9 mouse cellular contexts compared by ENCODE assay signal in genomic region chr12:110454223-110454622, GRCm38 (mm10). TPM values are rescaled to one million over a fixed set of nuclear protein-coding genes. Genes with fewer than 3 reads are reported as not detected.
DNase-seq lines count a peak whose midpoint lies in the region; ATAC-seq and TF ChIP-seq lines count a peak whose summit lies in the region.
"Had no signal": no experiment of that assay in that cellular context is flagged by ENCODE, and none has a peak within 500 bp of the region (broad histone marks: within the 10 kb centered on the region; RNA-seq: fewer than 3 reads in every experiment).

No protein-coding gene starts in this region.

- TF ChIP-seq CTCF in intestine, postnatal 0 days (IDR thresholded peaks at IDR 0.05; ENCODE audit: low read depth): peak; percentile 91
- TF ChIP-seq CTCF in thymus, adult 2 months (IDR thresholded peaks at IDR 0.05; ENCODE audit: borderline replicate concordance, control insufficient read depth, extremely low read depth, insufficient read depth, low read length, poor library complexity): peak; percentile 34; the same call in 1 of the 2 replicates

- no peaks in the 10 kb centered on the region for H3K9me3 ChIP-seq in intestine, postnatal 0 days (ENCODE audit: control insufficient read depth)
- H3K9me3 ChIP-seq in liver, embryonic 13.5 days (replicated peaks): no peaks in the 10 kb centered on the region

- peaks cover 17% of the 10 kb centered on the region; the same call in 1 of the 2 replicates for H3K36me3 ChIP-seq in intestine, postnatal 0 days (ENCODE audit: control insufficient read depth, insufficient read depth)
- H3K36me3 ChIP-seq in liver, embryonic 13.5 days: no peaks in the 10 kb centered on the region
- no peaks in the 10 kb centered on the region for H3K36me3 ChIP-seq in thymus, adult 2 months (ENCODE audit: control insufficient read depth, insufficient read depth, low read length)

- no peaks in the 10 kb centered on the region for H3K4me1 ChIP-seq in intestine, postnatal 0 days (replicated peaks; ENCODE audit: control insufficient read depth, insufficient read depth, low read length)
- H3K4me1 ChIP-seq in liver, embryonic 13.5 days (replicated peaks): peaks cover 14% of the 10 kb centered on the region
- H3K4me1 ChIP-seq in thymus, adult 2 months (replicated peaks; ENCODE audit: control insufficient read depth, insufficient read depth, low read length): peaks cover 14% of the 10 kb centered on the region

- WGBS in intestine, postnatal 0 days: 6% methylated on average over 5 of the region's 5 CpGs
- WGBS in liver, embryonic 13.5 days (ENCODE audit: insufficient replicate concordance): 4% methylated on average over 5 of the region's 5 CpGs
- WGBS in thymus, adult 2 months: 6% methylated on average over 5 of the region's 5 CpGs

- no peak overlapping the region for H3K4me3 ChIP-seq in intestine, postnatal 0 days (ENCODE audit: low read depth, low read length)
- no peak overlapping the region for H3K4me3 ChIP-seq in liver, embryonic 13.5 days (replicated peaks)
- H3K4me3 ChIP-seq in thymus, adult 2 months (ENCODE audit: control insufficient read depth, insufficient read depth, low read length): no peak overlapping the region
- H3K4me3 ChIP-seq: erythroblast, embryonic 14.5 days had no signal

- no peak overlapping the region for H3K27ac ChIP-seq in intestine, postnatal 0 days (ENCODE audit: low read depth, low read length)
- H3K27ac ChIP-seq in liver, embryonic 13.5 days: no peak overlapping the region
- H3K27ac ChIP-seq in thymus, adult 2 months (ENCODE audit: control insufficient read depth, insufficient read depth, low read length): no peak overlapping the region

- ATAC-seq in intestine, postnatal 0 days: peak; percentile 43; the same call in 1 of the 2 replicates
- ATAC-seq in liver, embryonic 13.5 days (ENCODE audit: low read depth): peak; percentile 82

- H3K27me3 ChIP-seq in intestine, postnatal 0 days (replicated peaks; ENCODE audit: control insufficient read depth, insufficient read depth, low read length): no peaks in the 10 kb centered on the region
- H3K27me3 ChIP-seq in liver, embryonic 13.5 days: no peaks in the 10 kb centered on the region
- no peaks in the 10 kb centered on the region for H3K27me3 ChIP-seq in thymus, adult 2 months (ENCODE audit: control insufficient read depth, insufficient read depth, low read length)

- TF ChIP-seq POLR2A in thymus, adult 2 months (IDR thresholded peaks at IDR 0.05; ENCODE audit: control insufficient read depth, extremely low read depth, insufficient read depth, low read length, poor library complexity): no peak

- DNase-seq in 3134 (ENCODE audit: extremely low read depth, insufficient read length, low spot score) (peak; percentile 26), MN1 (ENCODE audit: low spot score) (peak; percentile 72)
- DNase-seq in cerebellum, postnatal 10 days: peak; percentile 81 to 84
- DNase-seq in gastrocnemius, postnatal 10 days: peak; percentile 65
- peak; percentile 53 for DNase-seq in liver, embryonic 13.5 days
- peak; percentile 40 for DNase-seq in ovary, adult 18-20 months (ENCODE audit: low spot score)
- peak; percentile 86 for DNase-seq in thymus, adult 2 months

- H3K9ac ChIP-seq in intestine, postnatal 0 days (ENCODE audit: low read depth, low read length): no peak overlapping the region
- H3K9ac ChIP-seq in liver, embryonic 13.5 days: no peak overlapping the region

- no peak overlapping the region for H3K4me2 ChIP-seq in intestine, postnatal 0 days (replicated peaks; ENCODE audit: low read depth)
- H3K4me2 ChIP-seq in liver, embryonic 13.5 days: no peak overlapping the region

RNA-seq across cellular contexts. Expression of gene Ppp2r5c, which starts 7.3 kb away (rescaled TPM):
- 10 to 100 TPM; 69.5 to 75.7 TPM for total RNA-seq in gastrocnemius, postnatal 10 days (2021)
- 138 and 143 TPM in 2 replicates for polyA plus RNA-seq in intestine, postnatal 0 days (2015; fragmentation: Nextera tagmentation; extraction: Ambion mirVana)
- 86.2 and 97.8 TPM in 2 replicates for polyA plus RNA-seq in liver, embryonic 13.5 days (2015; fragmentation: Nextera tagmentation; extraction: Ambion mirVana)
- 83.1 and 83.7 TPM in 2 replicates for polyA plus RNA-seq in thymus, adult 2 months (2012; rRNA removed)

Comparison
In these comparisons a context has a peak if more than half of its experiments do, and no peak if none do; other contexts are left out.
1. DNase-seq: peak in every context shown above with its lines; median percentile 86 in thymus, adult 2 months; 82 in cerebellum, postnatal 10 days; 72 in MN1; 65 in gastrocnemius, postnatal 10 days; 53 in liver, embryonic 13.5 days; 40 in ovary, adult 18-20 months; 26 in 3134.